Mouse (Mus musculus): ENCODE measurements around the gene Ndufs7. TPM values are rescaled to one million over a fixed set of nuclear protein-coding genes. Genes with fewer than 3 reads are reported as not detected.

Ndufs7 gene
- polyA plus RNA-seq, 1 experiment from 2014 or later, result 368 TPM

DNA sequence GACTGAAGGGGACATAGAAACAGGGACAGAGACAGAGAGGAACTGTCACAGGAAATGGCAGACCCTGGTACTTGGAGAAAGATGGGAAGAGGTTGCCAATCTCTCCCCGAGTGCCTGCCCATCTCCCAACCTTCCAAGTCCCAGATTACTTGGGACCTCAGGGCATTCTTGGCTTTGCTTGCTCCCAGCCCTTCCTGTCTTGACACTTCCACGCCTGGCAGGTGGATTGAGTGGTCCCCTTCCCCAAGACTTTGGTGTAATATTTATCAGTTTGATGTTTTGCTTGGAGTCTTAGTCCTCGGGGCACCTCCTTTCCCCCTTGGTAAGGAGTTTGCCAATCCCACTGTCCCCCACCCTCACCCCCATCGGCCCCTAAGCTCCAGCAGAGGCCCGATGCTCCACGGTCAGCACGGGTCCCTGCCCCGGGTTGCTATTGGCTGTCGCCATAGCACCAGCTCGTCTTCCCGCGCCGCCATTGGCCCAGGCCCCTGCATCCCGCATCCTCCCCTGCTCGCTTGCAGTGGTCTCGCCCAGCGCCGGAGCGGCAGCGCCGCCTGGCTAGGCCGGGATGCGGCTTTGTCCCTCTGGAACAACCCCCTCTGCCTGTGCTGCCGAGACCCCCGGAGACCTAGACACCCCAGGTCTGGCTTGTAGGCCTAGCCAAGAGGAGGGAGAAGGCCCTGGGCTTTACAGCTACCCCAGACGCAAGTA is 49.8 kb downstream of the Ndufs7 start:
- Histone ChIP-seq H3K4me1 (peaks cover 91% of the 10 kb centered on the region), H3K9ac (replicated peaks) (peak overlapping the region; percentile 74), H3K27ac (replicated peaks) (peak overlapping the region; percentile 95), H3K4me2 (peak overlapping the region; percentile 85), H3K9me3 (replicated peaks) (no peaks in the 10 kb centered on the region), H3K4me3 (replicated peaks) (peak overlapping the region; percentile 52), H3K36me3 (peaks cover 22% of the 10 kb centered on the region), H3K27me3 (replicated peaks) (no peaks in the 10 kb centered on the region)
- peak; percentile 71 for ATAC-seq (ENCODE audit: low FRiP score)
- 3% methylated on average over 26 of the region's 26 CpGs for WGBS

DNA sequence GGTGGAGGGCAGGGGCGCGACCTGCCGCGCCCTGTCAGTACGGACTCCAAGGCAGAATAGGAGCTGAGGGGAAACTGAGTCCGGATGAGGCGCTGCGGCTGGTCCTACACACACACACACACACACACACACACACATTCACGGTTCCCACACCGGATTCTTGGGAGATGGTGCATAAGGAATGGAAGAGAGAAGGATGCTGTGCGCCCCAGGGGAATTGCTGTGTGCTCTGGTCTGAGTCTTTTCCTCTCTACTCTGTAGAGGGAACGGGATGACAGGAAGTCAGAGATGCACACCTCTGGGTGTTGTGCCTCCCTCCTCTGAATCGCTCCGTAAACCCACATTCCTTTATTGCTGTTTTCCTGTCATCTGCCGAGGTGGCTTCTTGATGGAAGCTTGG is 50.4 kb downstream of the Ndufs7 start:
- ATAC-seq (ENCODE audit: low FRiP score), result peak; percentile 3; the same call in 1 of the 2 replicates
- H3K4me2 ChIP-seq, result peak overlapping the region; percentile 85
- H3K9ac ChIP-seq (replicated peaks), result peak overlapping the region; percentile 74
- H3K27me3 ChIP-seq (replicated peaks), result no peaks in the 10 kb centered on the region
- peaks cover 91% of the 10 kb centered on the region for H3K4me1 ChIP-seq
- no peaks in the 10 kb centered on the region for H3K9me3 ChIP-seq (replicated peaks)
- 5% methylated on average over 15 of the region's 15 CpGs for WGBS
- H3K36me3 ChIP-seq, result peaks cover 17% of the 10 kb centered on the region
- peak overlapping the region; percentile 52 for H3K4me3 ChIP-seq (replicated peaks)
- H3K27ac ChIP-seq (replicated peaks), result peak overlapping the region; percentile 95

DNA sequence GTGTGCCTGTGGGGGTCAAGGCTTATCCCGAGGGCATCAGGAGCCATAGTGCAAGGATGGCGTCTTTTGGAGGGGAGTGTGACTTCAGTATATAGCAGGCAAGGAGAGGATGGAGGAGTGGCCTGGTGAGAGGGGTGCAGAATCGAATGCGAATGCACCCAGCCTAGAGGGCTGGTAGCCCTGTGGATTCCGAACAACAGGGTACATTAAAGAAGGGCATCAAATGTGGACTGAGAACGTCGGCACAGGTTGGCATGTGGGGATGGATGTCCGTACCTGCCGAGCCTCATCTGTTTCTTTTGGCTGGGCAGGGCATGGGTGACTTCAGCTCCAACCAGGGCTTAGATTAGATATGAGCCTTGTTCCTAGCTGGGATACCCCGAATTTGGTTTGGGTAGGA is 50.9 kb downstream of the Ndufs7 start:
- H3K27me3 ChIP-seq (replicated peaks), result no peaks in the 10 kb centered on the region
- no peak for ATAC-seq (ENCODE audit: low FRiP score)
- H3K4me1 ChIP-seq, result peaks cover 91% of the 10 kb centered on the region
- H3K4me3 ChIP-seq (replicated peaks), result peak overlapping the region; percentile 52
- H3K36me3 ChIP-seq, result peaks cover 14% of the 10 kb centered on the region
- H3K4me2 ChIP-seq, result peak overlapping the region; percentile 85
- H3K9me3 ChIP-seq (replicated peaks), result no peaks in the 10 kb centered on the region
- H3K27ac ChIP-seq (replicated peaks), result peak overlapping the region; percentile 95
- H3K9ac ChIP-seq (replicated peaks), result peak overlapping the region; percentile 74
- 25% methylated on average over 10 of the region's 10 CpGs for WGBS

DNA sequence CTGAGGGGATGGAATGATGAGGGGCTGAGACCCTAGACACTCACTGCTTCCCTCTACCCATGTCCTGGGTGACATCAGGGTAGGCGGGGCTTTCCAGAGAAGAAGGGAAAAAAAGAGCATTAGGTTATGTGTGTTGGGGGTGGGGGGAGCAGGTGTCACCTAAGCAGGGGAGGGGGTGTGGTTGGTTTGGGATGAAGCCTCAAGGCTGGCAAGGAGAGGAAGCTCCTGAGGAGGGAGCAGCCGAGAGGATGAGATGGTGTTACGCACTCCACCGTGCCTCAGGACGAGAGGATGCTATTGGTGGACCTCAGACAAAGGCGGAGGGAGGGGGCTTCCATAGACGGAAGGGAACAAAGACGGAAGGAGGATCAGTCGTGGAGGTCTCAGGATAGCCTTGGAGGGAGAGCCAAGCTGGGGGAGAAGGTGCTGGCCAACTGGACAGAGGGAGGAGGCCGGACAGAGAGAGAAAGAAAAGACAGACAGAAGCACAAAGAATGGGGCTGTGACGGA is 51.8 kb downstream of the Ndufs7 start:
- ATAC-seq (ENCODE audit: low FRiP score), result peak; percentile 77
- peak overlapping the region; percentile 74 for H3K9ac ChIP-seq (replicated peaks)
- 7% methylated on average over 11 of the region's 11 CpGs for whole genome bisulfite sequencing
- peak overlapping the region; percentile 95 for H3K27ac ChIP-seq (replicated peaks)
- H3K9me3 ChIP-seq (replicated peaks), result no peaks in the 10 kb centered on the region
- peak overlapping the region; percentile 85 for H3K4me2 ChIP-seq
- peak overlapping the region; percentile 52 for H3K4me3 ChIP-seq (replicated peaks)
- no peaks in the 10 kb centered on the region for H3K27me3 ChIP-seq (replicated peaks)
- peaks cover 91% of the 10 kb centered on the region for H3K4me1 ChIP-seq
- H3K36me3 ChIP-seq, result peaks cover 21% of the 10 kb centered on the region

DNA sequence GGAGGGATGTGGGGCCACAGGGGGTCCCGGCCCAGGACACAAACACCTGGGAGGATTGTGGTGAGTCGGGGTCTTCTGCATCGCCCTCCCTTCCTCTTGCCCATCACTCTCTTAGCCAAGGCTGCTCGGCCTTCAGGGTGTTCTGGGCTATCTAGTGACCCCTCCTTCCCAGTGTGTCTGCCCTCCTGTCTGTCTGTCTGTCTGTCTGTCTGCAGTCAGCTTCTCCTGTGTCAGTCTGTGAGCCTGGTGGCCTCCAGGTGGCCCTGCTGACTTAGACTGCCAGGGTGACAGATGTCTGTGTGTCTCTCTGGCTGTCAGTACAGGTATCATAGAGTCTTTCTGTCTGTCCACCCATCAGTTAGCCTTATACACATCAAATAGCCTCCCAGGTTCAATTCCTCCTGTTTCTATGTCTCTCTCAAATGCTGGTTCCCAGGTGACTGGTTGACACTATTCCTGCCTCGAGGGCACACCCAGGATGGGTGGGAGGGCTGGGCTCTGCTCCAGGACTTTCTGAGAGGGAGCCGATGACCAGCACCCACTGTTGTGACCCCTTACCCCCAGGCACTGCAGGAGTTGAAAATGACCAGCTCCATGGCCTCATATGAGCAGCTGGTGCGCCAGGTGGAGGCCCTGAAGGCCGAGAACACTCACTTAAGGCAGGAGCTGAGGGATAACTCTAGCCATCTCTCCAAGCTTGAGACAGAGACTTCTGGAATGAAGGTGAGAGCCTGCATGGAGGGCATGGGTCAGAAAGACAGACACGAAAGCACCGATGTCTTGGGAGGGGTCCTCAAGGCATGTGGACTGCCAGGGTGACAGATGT is 52.5 kb downstream of the Ndufs7 start:
- Histone ChIP-seq H3K27ac (replicated peaks) (peak overlapping the region; percentile 95), H3K4me1 (peaks cover 84% of the 10 kb centered on the region), H3K4me2 (peak overlapping the region; percentile 85), H3K27me3 (replicated peaks) (no peaks in the 10 kb centered on the region), H3K36me3 (peaks cover 28% of the 10 kb centered on the region), H3K4me3 (replicated peaks) (peak overlapping the region; percentile 52), H3K9ac (replicated peaks) (peak overlapping the region; percentile 74), H3K9me3 (replicated peaks) (no peaks in the 10 kb centered on the region)
- WGBS, result 46% methylated on average over 10 of the region's 10 CpGs
- no peak; the same call in 1 of the 2 replicates for ATAC-seq (ENCODE audit: low FRiP score)

DNA sequence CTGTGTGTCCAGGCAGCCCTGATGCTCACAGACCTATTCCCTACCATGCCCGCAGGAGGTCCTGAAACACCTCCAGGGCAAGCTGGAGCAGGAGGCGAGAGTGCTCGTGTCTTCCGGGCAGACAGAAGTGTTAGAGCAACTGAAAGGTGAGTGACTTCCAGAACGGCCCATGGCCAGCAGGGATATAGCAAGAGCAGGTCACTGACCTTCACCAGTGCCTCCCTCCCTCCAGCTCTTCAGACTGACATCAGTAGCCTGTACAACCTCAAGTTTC is 53.1 kb downstream of the Ndufs7 start:
- Histone ChIP-seq H3K9ac (replicated peaks) (peak overlapping the region; percentile 74), H3K4me1 (peaks cover 79% of the 10 kb centered on the region), H3K27me3 (replicated peaks) (no peaks in the 10 kb centered on the region), H3K9me3 (replicated peaks) (no peaks in the 10 kb centered on the region), H3K4me3 (replicated peaks) (peak overlapping the region; percentile 52), H3K27ac (replicated peaks) (peak overlapping the region; percentile 95), H3K4me2 (peak overlapping the region; percentile 85), H3K36me3 (peaks cover 33% of the 10 kb centered on the region)
- WGBS, result 34% methylated on average over 5 of the region's 5 CpGs
- no peak for ATAC-seq (ENCODE audit: low FRiP score)

DNA sequence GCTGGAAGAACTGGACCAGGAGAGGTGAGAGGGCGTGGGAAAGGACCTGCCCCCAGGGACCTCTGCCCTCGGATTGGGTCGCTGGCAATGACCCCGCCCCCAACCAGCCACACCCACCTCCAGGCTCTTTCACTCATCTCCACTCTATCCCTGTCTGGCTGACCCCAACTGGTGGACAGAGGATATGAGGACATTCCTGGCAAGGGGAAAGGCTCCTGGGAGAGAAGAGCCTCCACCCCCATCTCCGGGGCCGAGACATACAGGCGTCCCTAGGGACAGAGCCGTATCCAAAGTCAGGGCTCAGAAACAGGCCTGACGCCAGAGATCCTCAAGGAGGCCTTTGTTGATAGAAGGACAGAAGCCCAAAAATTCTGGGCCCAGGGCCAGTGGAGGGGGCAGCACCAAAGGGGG is 53.6 kb downstream of the Ndufs7 start:
- WGBS, result 9% methylated on average over 9 of the region's 9 CpGs
- H3K27ac ChIP-seq (replicated peaks), result peak overlapping the region; percentile 95
- peaks cover 38% of the 10 kb centered on the region for H3K36me3 ChIP-seq
- ATAC-seq (ENCODE audit: low FRiP score), result 0 out of 2 replicates have a peak, but pooled peaks have one; percentile 4
- peaks cover 74% of the 10 kb centered on the region for H3K4me1 ChIP-seq
- peak overlapping the region; percentile 85 for H3K4me2 ChIP-seq
- no peaks in the 10 kb centered on the region for H3K27me3 ChIP-seq (replicated peaks)
- peak overlapping the region; percentile 74 for H3K9ac ChIP-seq (replicated peaks)
- H3K9me3 ChIP-seq (replicated peaks), result no peaks in the 10 kb centered on the region
- peak overlapping the region; percentile 52 for H3K4me3 ChIP-seq (replicated peaks)

DNA sequence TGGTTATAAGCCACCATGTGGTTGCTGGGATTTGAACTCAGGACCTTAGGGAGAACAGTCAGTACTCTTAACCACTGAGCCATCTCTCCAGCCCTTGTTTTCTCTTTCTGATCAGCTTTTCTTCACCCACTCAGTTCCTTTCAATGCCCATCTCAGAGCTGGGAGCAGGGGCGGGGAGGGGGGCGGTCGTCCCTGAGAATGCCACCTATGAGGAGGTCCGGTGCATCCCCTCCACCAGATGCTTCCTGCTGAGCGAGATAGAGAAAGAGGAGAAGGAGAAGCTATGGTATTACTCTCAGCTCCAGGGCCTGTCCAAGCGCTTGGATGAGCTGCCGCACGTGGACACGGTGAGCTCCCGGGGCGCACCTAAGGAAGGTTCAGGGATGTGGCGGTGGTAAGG is 55.5 kb downstream of the Ndufs7 start:
- no peak for ATAC-seq (ENCODE audit: low FRiP score)
- Histone ChIP-seq H3K9me3 (replicated peaks) (no peaks in the 10 kb centered on the region), H3K4me1 (peaks cover 59% of the 10 kb centered on the region), H3K27ac (replicated peaks) (no peak overlapping the region), H3K4me2 (peak overlapping the region; percentile 32), H3K4me3 (replicated peaks) (peak overlapping the region; percentile 0; the same call in 1 of the 2 replicates), H3K27me3 (replicated peaks) (no peaks in the 10 kb centered on the region), H3K9ac (replicated peaks) (0 out of 2 replicates have a peak overlapping the region, but pooled peaks have one; percentile 18), H3K36me3 (peaks cover 58% of the 10 kb centered on the region)
- 23% methylated on average over 12 of the region's 12 CpGs for WGBS

DNA sequence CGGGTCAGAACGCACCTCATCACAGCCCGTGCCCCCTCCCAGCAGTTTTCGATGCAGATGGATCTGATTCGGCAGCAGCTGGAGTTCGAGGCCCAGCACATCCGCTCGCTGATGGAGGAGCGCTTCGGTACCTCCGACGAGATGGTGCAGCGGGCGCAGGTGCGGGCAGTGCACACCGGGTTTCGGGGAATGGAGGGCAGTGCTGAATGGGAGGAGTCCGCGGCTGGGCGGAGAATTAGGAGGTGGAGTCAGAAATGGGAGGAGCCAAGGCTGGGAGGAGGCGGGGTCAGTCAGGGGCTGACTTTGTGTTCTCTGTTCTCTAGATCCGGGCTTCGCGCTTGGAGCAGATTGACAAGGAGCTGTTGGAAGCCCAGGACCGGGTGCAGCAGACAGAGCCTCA is 55.9 kb downstream of the Ndufs7 start:
- 12% methylated on average over 25 of the region's 25 CpGs for WGBS
- peak overlapping the region; percentile 0; the same call in 1 of the 2 replicates for H3K4me3 ChIP-seq (replicated peaks)

More for the DNA sequence above, 55.9 kb downstream of the Ndufs7 start:
- Histone ChIP-seq H3K4me1 (peaks cover 56% of the 10 kb centered on the region), H3K27me3 (replicated peaks) (no peaks in the 10 kb centered on the region), H3K4me2 (peak overlapping the region; percentile 32), H3K9ac (replicated peaks) (no peak overlapping the region), H3K27ac (replicated peaks) (no peak overlapping the region), H3K9me3 (replicated peaks) (no peaks in the 10 kb centered on the region), H3K36me3 (peaks cover 62% of the 10 kb centered on the region)
- no peak for ATAC-seq (ENCODE audit: low FRiP score)

Measured in neural tube, embryonic 15.5 days (tissue).